Mouse (Mus musculus) limb, embryonic 14.5 days (tissue): ENCODE data around the gene Lrrc59. TPM values are rescaled to one million over a fixed set of nuclear protein-coding genes. Genes with fewer than 3 reads are reported as not detected.

Source experiments
- ATAC-seq: fragments of 200-750 bp; cut with Nextera tagmentation; 2 replicates; pipeline ENCODE4 v1.8.0; 2017; ENCODE audit warnings: low read depth, moderate number of reproducible peaks, moderate TSS enrichment; ENCODE audit not compliant: low FRiP score
- DNase-seq: peaks from one replicate; pipeline ENCODE4 v3.0.0-alpha.2; 2015; ENCODE audit warnings: low spot score
- H3K27ac ChIP-seq: fragments of 300-500 bp; sonication (generic); replicated peaks from 2 replicates; pipeline ENCODE4 v1.5.1; 2014; ENCODE audit warnings: low read depth, mild to moderate bottlenecking, low read length, moderate library complexity, mixed read lengths
- H3K27me3 ChIP-seq: fragments of 300-500 bp; sonication (generic); 2 replicates; pipeline ENCODE4 v1.6.1; 2014; ENCODE audit warnings: low read length, mixed read lengths; ENCODE audit not compliant: control insufficient read depth, insufficient read depth
- H3K36me3 ChIP-seq: fragments of 300-500 bp; sonication (generic); 2 replicates; pipeline ENCODE4 v1.6.1; 2014; ENCODE audit warnings: mild to moderate bottlenecking, low read length, moderate library complexity, mixed read lengths; ENCODE audit not compliant: control insufficient read depth, insufficient read depth
- H3K4me1 ChIP-seq: fragments of 300-500 bp; sonication (generic); 2 replicates; pipeline ENCODE4 v1.6.1; 2014; ENCODE audit warnings: antibody characterized with exemption, low read length, mixed read lengths; ENCODE audit not compliant: control insufficient read depth, insufficient read depth
- H3K4me2 ChIP-seq: fragments of 300-500 bp; sonication (generic); replicated peaks from 2 replicates; pipeline ENCODE4 v1.6.1; 2014; ENCODE audit warnings: low read depth, mild to moderate bottlenecking, low read length, moderate library complexity; ENCODE audit not compliant: severe bottlenecking
- H3K4me3 ChIP-seq: fragments of 300-500 bp; sonication (generic); replicated peaks from 2 replicates; pipeline ENCODE4 v1.5.1; 2014; ENCODE audit warnings: low read length
- H3K9ac ChIP-seq: fragments of 300-500 bp; sonication (generic); 2 replicates; pipeline ENCODE4 v1.6.1; 2014; ENCODE audit warnings: mild to moderate bottlenecking, low read depth, low read length, moderate library complexity; ENCODE audit not compliant: severe bottlenecking
- H3K9me3 ChIP-seq: fragments of 300-500 bp; sonication (generic); 2 replicates; pipeline ENCODE4 v1.6.1; 2016; ENCODE audit warnings: low read length; ENCODE audit not compliant: control insufficient read depth
- POLR2A ChIP-seq: fragments of 200-500 bp; IDR thresholded peaks from 2 replicates; pipeline ENCODE4 v1.8.0; 2012; ENCODE audit warnings: inconsistent platforms, mild to moderate bottlenecking, moderate library complexity, borderline replicate concordance; ENCODE audit not compliant: insufficient read depth, insufficient read length; ENCODE audit errors: extremely low read depth
- WGBS: fragments of 180-500 bp; shearing (Covaris S2); extraction: QIAGEN DNeasy Blood & Tissue Kit; methylation state at CpG from one replicate; pipeline ENCODE4 v1.1.7; 2014; 5-methylcytosine and 5-hydroxymethylcytosine counted together
- polyA plus RNA-seq, 2 experiments: library from polyadenylated mRNA; depleted of rRNA in 1 of 2; stranded (reverse) in 1 of 2; unstranded in 1 of 2; fragments of >200 nt; fragmentation: Nextera tagmentation in 1 of 2; extraction: Ambion mirVana in 1 of 2; gene quantifications; 2 replicates each; pipeline versions ENCODE4 v1.2.1 to v1.2.3; 2012 to 2014

Gene Lrrc59
- polyA plus RNA-seq, 2 experiments: 149 to 200 TPM

DNA sequence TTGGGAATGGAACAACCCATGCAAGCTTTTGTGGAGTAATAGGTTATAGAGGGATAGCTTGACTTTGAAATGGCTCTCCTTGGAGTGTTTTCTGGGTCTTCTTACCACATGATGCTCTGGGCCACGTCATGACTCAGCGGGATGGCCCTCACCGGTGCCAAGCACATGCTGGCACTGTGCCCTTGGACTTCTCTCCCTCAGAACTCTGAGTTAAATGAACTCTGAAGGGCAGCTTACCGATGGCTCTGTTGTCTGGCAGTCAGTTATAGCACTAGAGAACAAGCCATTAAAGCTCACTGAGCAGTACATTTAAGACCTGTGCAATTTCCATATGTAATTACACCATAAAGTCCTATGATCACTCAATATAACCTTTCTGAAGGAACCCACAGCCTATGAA is 32.2 kb upstream of the Lrrc59 start:
- Histone ChIP-seq H3K4me1 (peaks cover 4% of the 10 kb centered on the region), H3K9me3 (no peaks in the 10 kb centered on the region), H3K36me3 (no peaks in the 10 kb centered on the region; the same call in 1 of the 2 replicates), H3K4me3 (no peak overlapping the region), H3K9ac (no peak overlapping the region), H3K27me3 (no peaks in the 10 kb centered on the region), H3K4me2 (no peak overlapping the region), H3K27ac (no peak overlapping the region)
- DNase-seq (no peak), ATAC-seq (no peak)
- 65% methylated on average over 4 of the region's 4 CpGs for WGBS
- TF ChIP-seq POLR2A: no peak

- H3K9ac ChIP-seq: no peak overlapping the region
- 68% methylated on average over 6 of the region's 6 CpGs for WGBS
- no peak overlapping the region for H3K4me2 ChIP-seq
- H3K27ac ChIP-seq: no peak overlapping the region
- no peak for TF ChIP-seq POLR2A
- ATAC-seq (no peak), DNase-seq (no peak)
- H3K4me3 ChIP-seq: no peak overlapping the region
- H3K4me1 ChIP-seq: peaks cover 6% of the 10 kb centered on the region
- no peaks in the 10 kb centered on the region for H3K27me3 ChIP-seq
- H3K9me3 ChIP-seq: no peaks in the 10 kb centered on the region
- no peaks in the 10 kb centered on the region; the same call in 1 of the 2 replicates for H3K36me3 ChIP-seq
These were observed 31.0 kb upstream of the Lrrc59 start for GRCm38 (mm10) chr11:94598437-94599120.

- peaks cover 6% of the 10 kb centered on the region for H3K4me1 ChIP-seq
- no peak overlapping the region for H3K9ac ChIP-seq
- WGBS: 89% methylated on average over 7 of the region's 7 CpGs
- no peak overlapping the region for H3K27ac ChIP-seq
- H3K4me3 ChIP-seq: no peak overlapping the region
- H3K4me2 ChIP-seq: peak overlapping the region; percentile 53
- H3K27me3 ChIP-seq: no peaks in the 10 kb centered on the region
- H3K9me3 ChIP-seq: no peaks in the 10 kb centered on the region
- ATAC-seq (no peak), DNase-seq (no peak)
- no peak for TF ChIP-seq POLR2A
- no peaks in the 10 kb centered on the region; the same call in 1 of the 2 replicates for H3K36me3 ChIP-seq
These were observed 29.1 kb upstream of the Lrrc59 start for GRCm38 (mm10) chr11:94600447-94600846.

GRCm38 (mm10) chr11:94601321-94602281 is 28.0 kb upstream of the Lrrc59 start, which contains the start of gene Acsf2:
TSS of gene Acsf2 (minus strand) at chr11:94601871.
- TF ChIP-seq POLR2A: 0 out of 2 replicates have a peak, but pooled peaks have one; percentile 25
- Histone ChIP-seq H3K27ac (peak within 1 kb of the TSS; percentile 35; the same call in 1 of the 2 replicates), H3K36me3 (no peaks in the 10 kb centered on the region; the same call in 1 of the 2 replicates), H3K4me3 (peak within 1 kb of the TSS; percentile 36), H3K9me3 (no peaks in the 10 kb centered on the region), H3K9ac (peak within 1 kb of the TSS; percentile 56), H3K4me1 (peaks cover 6% of the 10 kb centered on the region), H3K27me3 (no peaks in the 10 kb centered on the region), H3K4me2 (peak within 1 kb of the TSS; percentile 53)
- ATAC-seq (peak; percentile 91), DNase-seq (peak; percentile 77)
- WGBS: 2% methylated on average over 29 of the region's 52 CpGs

GRCm38 (mm10) chr11:94602356-94602955 is 27.1 kb upstream of the Lrrc59 start:
- H3K36me3 ChIP-seq: no peaks in the 10 kb centered on the region
- ATAC-seq: 0 out of 2 replicates have a peak, but pooled peaks have one; percentile 4
- peak overlapping the region; percentile 53 for H3K4me2 ChIP-seq
- peak overlapping the region; percentile 36 for H3K4me3 ChIP-seq
- 64% methylated on average over 11 of the region's 11 CpGs for WGBS
- H3K9me3 ChIP-seq: no peaks in the 10 kb centered on the region
- peaks cover 6% of the 10 kb centered on the region for H3K4me1 ChIP-seq
- H3K27me3 ChIP-seq: no peaks in the 10 kb centered on the region
- H3K9ac ChIP-seq: peak overlapping the region; percentile 56
- H3K27ac ChIP-seq: no peak overlapping the region
- no peak for DNase-seq
- TF ChIP-seq POLR2A: no peak
